Mouse (Mus musculus) CH12.LX (cell line): ENCODE measurements around the gene Ermap. TPM values are rescaled to one million over a fixed set of nuclear protein-coding genes. Genes with fewer than 3 reads are reported as not detected.

Experiments
- DNase-seq: peaks from one replicate; pipeline ENCODE4 v3.0.0-alpha.2; 2013; ENCODE audit errors: extremely low read depth
- H3K27ac ChIP-seq: 2 replicates; pipeline ENCODE4 v1.5.1; 2012; ENCODE audit warnings: low read depth, mild to moderate bottlenecking, control low read depth, moderate library complexity; ENCODE audit not compliant: insufficient read depth
- H3K27me3 ChIP-seq: replicated peaks from 2 replicates; pipeline ENCODE3; 2012; ENCODE audit warnings: inconsistent platforms
- H3K36me3 ChIP-seq, 2 experiments: replicated peaks in 1 of 2; 2 replicates each; pipeline versions ENCODE3 to v1.6.1; 2012; ENCODE audit warnings: inconsistent platforms in 1 of 2, low read length in 1 of 2, mild to moderate bottlenecking in 1 of 2, mixed read lengths in 1 of 2, moderate library complexity in 1 of 2; ENCODE audit not compliant: control insufficient read depth in 1 of 2, insufficient read depth in 1 of 2
- H3K4me1 ChIP-seq, 2 experiments: 2 replicates each; pipeline ENCODE4 v1.6.1; 2012; ENCODE audit warnings: inconsistent platforms in 1 of 2, moderate library complexity in 1 of 2; ENCODE audit not compliant: insufficient read depth in 2 of 2, control insufficient read depth in 1 of 2
- H3K4me2 ChIP-seq: 2 replicates; pipeline ENCODE4 v1.6.1; 2012; ENCODE audit warnings: low read depth, mild to moderate bottlenecking, control low read depth; ENCODE audit not compliant: poor library complexity, insufficient read depth, severe bottlenecking
- H3K4me3 ChIP-seq, 3 experiments: fragments of 150-350 bp in 1 of 3; sonication (generic) in 1 of 3; replicated peaks in 1 of 3; 2 replicates each; pipeline versions ENCODE3 to v1.5.1; 2011 to 2012; ENCODE audit warnings: low read depth in 2 of 3, low read length in 2 of 3, mild to moderate bottlenecking in 2 of 3, moderate library complexity in 2 of 3, control low read depth in 1 of 3, improper control_type of control experiment in 1 of 3, inconsistent platforms in 1 of 3, mixed read lengths in 1 of 3; ENCODE audit not compliant: poor library complexity in 1 of 3
- H3K79me2 ChIP-seq: replicated peaks from 2 replicates; pipeline ENCODE4 v1.6.1; 2012; ENCODE audit warnings: mild to moderate bottlenecking, moderate library complexity; ENCODE audit not compliant: control insufficient read depth, poor library complexity, insufficient read depth, severe bottlenecking; ENCODE audit errors: extremely low read depth
- H3K9ac ChIP-seq: 2 replicates; pipeline ENCODE4 v1.6.1; 2012; ENCODE audit warnings: low read depth, mild to moderate bottlenecking, control low read depth, moderate library complexity; ENCODE audit not compliant: insufficient read depth
- H3K9me3 ChIP-seq: replicated peaks from 2 replicates; pipeline ENCODE3; 2012; ENCODE audit warnings: low read length, inconsistent platforms, mixed read lengths
- BHLHE40 ChIP-seq: IDR thresholded peaks from 2 replicates; pipeline ENCODE4 v1.6.1; 2011; ENCODE audit warnings: mild to moderate bottlenecking, low read depth, low read length, improper control_type of control experiment
- CHD2 ChIP-seq: IDR thresholded peaks from 2 replicates; pipeline ENCODE4 v1.6.1; 2011; ENCODE audit warnings: low read length, improper control_type of control experiment
- CTCF ChIP-seq, 2 experiments: IDR thresholded peaks in 1 of 2; conservative IDR thresholded peaks in 1 of 2; 2 replicates each; pipeline ENCODE4 v1.5.1; 2011 to 2012; ENCODE audit warnings: low read depth in 2 of 2, low read length in 2 of 2, improper control_type of control experiment in 1 of 2, inconsistent platforms in 1 of 2, mild to moderate bottlenecking in 1 of 2, moderate library complexity in 1 of 2
- E2F4 ChIP-seq: IDR thresholded peaks from 2 replicates; pipeline ENCODE4 v1.6.1; 2011; ENCODE audit warnings: low read depth, low read length, improper control_type of control experiment; ENCODE audit not compliant: insufficient replicate concordance
- EP300 ChIP-seq: IDR thresholded peaks from 2 replicates; pipeline ENCODE4 v1.6.1; 2011; ENCODE audit warnings: low read length, improper control_type of control experiment
- ETS1 ChIP-seq: conservative IDR thresholded peaks from 2 replicates; pipeline ENCODE4 v1.6.1; 2012; ENCODE audit warnings: low read depth, mild to moderate bottlenecking, inconsistent platforms, low read length, improper control_type of control experiment, moderate library complexity
- HCFC1 ChIP-seq: IDR thresholded peaks from 2 replicates; pipeline ENCODE4 v1.6.1; 2012; ENCODE audit warnings: low read depth, mild to moderate bottlenecking, inconsistent platforms, low read length, improper control_type of control experiment
- IRF4 ChIP-seq: IDR thresholded peaks from 2 replicates; pipeline ENCODE4 v1.6.1; 2014; ENCODE audit warnings: low read depth, mild to moderate bottlenecking, inconsistent platforms, low read length, improper control_type of control experiment
- JUN ChIP-seq: IDR thresholded peaks from 2 replicates; pipeline ENCODE4 v1.6.1; 2011; ENCODE audit warnings: low read depth, mild to moderate bottlenecking, low read length, improper control_type of control experiment, moderate library complexity; ENCODE audit not compliant: insufficient read depth
- KAT2A ChIP-seq: IDR thresholded peaks from 2 replicates; pipeline ENCODE4 v1.6.1; 2012; ENCODE audit warnings: low read length, improper control_type of control experiment, inconsistent platforms; ENCODE audit not compliant: insufficient replicate concordance
- MAFK ChIP-seq: IDR thresholded peaks from 2 replicates; pipeline ENCODE4 v1.6.1; 2011; ENCODE audit warnings: low read length, improper control_type of control experiment; ENCODE audit not compliant: insufficient replicate concordance
- MAX ChIP-seq: IDR thresholded peaks from 2 replicates; pipeline ENCODE4 v1.6.1; 2011; ENCODE audit warnings: low read length, improper control_type of control experiment
- MAZ ChIP-seq: IDR thresholded peaks from 2 replicates; pipeline ENCODE4 v1.6.1; 2012; ENCODE audit warnings: low read depth, mild to moderate bottlenecking, inconsistent platforms, low read length, improper control_type of control experiment, moderate library complexity
- MXI1 ChIP-seq: IDR thresholded peaks from 2 replicates; pipeline ENCODE4 v1.6.1; 2011; ENCODE audit warnings: mild to moderate bottlenecking, low read depth, low read length, improper control_type of control experiment
- MYC ChIP-seq: IDR thresholded peaks from 2 replicates; pipeline ENCODE4 v1.6.1; 2011; ENCODE audit warnings: low read depth, mild to moderate bottlenecking, improper control_type of control experiment, low read length
- NELFE ChIP-seq: IDR thresholded peaks from 2 replicates; pipeline ENCODE4 v1.6.1; 2011; ENCODE audit warnings: low read depth, low read length, improper control_type of control experiment
- NRF1 ChIP-seq: IDR thresholded peaks from 2 replicates; pipeline ENCODE4 v1.6.1; 2014; ENCODE audit warnings: low read depth, mild to moderate bottlenecking, inconsistent platforms, low read length, improper control_type of control experiment, moderate library complexity
- POLR2A ChIP-seq: IDR thresholded peaks from 2 replicates; pipeline ENCODE4 v1.6.1; 2011; ENCODE audit warnings: low read depth, mild to moderate bottlenecking, improper control_type of control experiment, low read length
- POLR2AphosphoS2 ChIP-seq: IDR thresholded peaks from 2 replicates; pipeline ENCODE4 v1.6.1; 2011; ENCODE audit warnings: low read depth, low read length, improper control_type of control experiment
- RAD21 ChIP-seq: IDR thresholded peaks from 2 replicates; pipeline ENCODE4 v1.6.1; 2011; ENCODE audit warnings: low read depth, mild to moderate bottlenecking, low read length, improper control_type of control experiment, moderate library complexity
- RCOR1 ChIP-seq: conservative IDR thresholded peaks from 2 replicates; pipeline ENCODE4 v1.6.1; 2012; ENCODE audit warnings: low read depth, mild to moderate bottlenecking, inconsistent platforms, low read length, improper control_type of control experiment
- SIN3A ChIP-seq: IDR thresholded peaks from 2 replicates; pipeline ENCODE4 v1.6.1; 2012; ENCODE audit warnings: low read length, improper control_type of control experiment, inconsistent platforms
- SMC3 ChIP-seq: IDR thresholded peaks from 2 replicates; pipeline ENCODE4 v1.6.1; 2011; ENCODE audit warnings: low read depth, low read length, improper control_type of control experiment
- TBP ChIP-seq: conservative IDR thresholded peaks from 2 replicates; pipeline ENCODE4 v1.6.1; 2011; ENCODE audit warnings: low read depth, low read length, improper control_type of control experiment
- TCF12 ChIP-seq: IDR thresholded peaks from 2 replicates; pipeline ENCODE4 v1.6.1; 2014; ENCODE audit warnings: low read depth, mild to moderate bottlenecking, inconsistent platforms, low read length, improper control_type of control experiment
- UBTF ChIP-seq: IDR thresholded peaks from 2 replicates; pipeline ENCODE4 v1.6.1; 2012; ENCODE audit warnings: low read depth, mild to moderate bottlenecking, inconsistent platforms, low read length, improper control_type of control experiment, moderate library complexity
- USF1 ChIP-seq: IDR thresholded peaks from 2 replicates; pipeline ENCODE4 v1.6.1; 2014; ENCODE audit warnings: low read depth, mild to moderate bottlenecking, inconsistent platforms, low read length, improper control_type of control experiment
- USF2 ChIP-seq: conservative IDR thresholded peaks from 2 replicates; pipeline ENCODE4 v1.6.1; 2011; ENCODE audit warnings: low read depth, low read length, improper control_type of control experiment
- ZC3H11A ChIP-seq: IDR thresholded peaks from 2 replicates; pipeline ENCODE4 v1.6.1; 2012; ENCODE audit warnings: low read depth, mild to moderate bottlenecking, inconsistent platforms, low read length, improper control_type of control experiment
- ZMIZ1 ChIP-seq: IDR thresholded peaks from 2 replicates; pipeline ENCODE4 v1.6.1; 2012; ENCODE audit warnings: low read depth, mild to moderate bottlenecking, inconsistent platforms, low read length, improper control_type of control experiment
- ZNF384 ChIP-seq: IDR thresholded peaks from 2 replicates; pipeline ENCODE4 v1.6.1; 2012; ENCODE audit warnings: low read depth, low read length, improper control_type of control experiment, inconsistent platforms
- dilution Hi-C: fragments of 300-500 bp; cut with MboI; formaldehyde crosslinking; loops from 2 replicates; pipeline ENCODE4 v1.14.3; 2020; ENCODE audit warnings: low sequenced_read_pairs; ENCODE audit not compliant: extremely low pct_unique_long_range_greater_than_20kb, extremely low pct_ligation_motif_present
- in situ Hi-C: fragments of 300-500 bp; cut with MboI; formaldehyde crosslinking; loops from 3 replicates; pipeline ENCODE4 v1.14.3; 2019; ENCODE audit warnings: low sequenced_read_pairs, low pct_ligation_motif_present, low pct_unique_long_range_greater_than_20kb, mixed read lengths
- polyA plus RNA-seq: library from polyadenylated mRNA; unstranded; fragments of >175 nt; gene quantifications from 2 replicates; pipeline ENCODE4 v1.2.1, GENCODE M21; 2012; ENCODE audit warnings: low read depth; ENCODE audit not compliant: insufficient read length
- total RNA-seq, 2 experiments: library from RNA; depleted of rRNA; stranded (reverse); fragments of 300-350 nt in 1 of 2; fragments of >200 nt in 1 of 2; gene quantifications; 2 replicates each; pipeline ENCODE4 v1.2.3; 2012 to 2014

Ermap gene
- total and polyA plus RNA-seq, 3 experiments = not detected

- in situ Hi-C loops = loop anchor here (5.0 to 10.0 kb wide), 3 partner anchors 34 to 518 kb away; partner anchors contain the start of gene Olfr62
- dilution Hi-C loops = no loop called here
- Histone ChIP-seq H3K36me3 (peaks cover 15 to 34% of the 10 kb centered on the region in 2 experiments), H3K4me1 (peaks cover 0 to 12% of the 10 kb centered on the region in 2 experiments; a peak in 3 of 4 replicates), H3K9me3 (no peaks in the 10 kb centered on the region), H3K4me2 (peak overlapping the region; percentile 88), H3K79me2 (no peaks in the 10 kb centered on the region), H3K27ac (no peak overlapping the region), H3K4me3 (peak overlapping the region; percentile 72 to 99 (median 95)), H3K9ac (peak overlapping the region; percentile 55), H3K27me3 (peaks cover 10% of the 10 kb centered on the region)
- DNase-seq = no peak
- no peak for TF ChIP-seq UBTF
- TF ChIP-seq BHLHE40 = peak; percentile 59
- no peak for TF ChIP-seq ETS1
- no peak for TF ChIP-seq POLR2A
- no peak for TF ChIP-seq TBP
- no peak for TF ChIP-seq USF1
- TF ChIP-seq RCOR1 = no peak
- TF ChIP-seq E2F4 = no peak
Measured at GRCm38 (mm10) chr4:119172919-119173650, 16.7 kb downstream of the Ermap start.

DNA sequence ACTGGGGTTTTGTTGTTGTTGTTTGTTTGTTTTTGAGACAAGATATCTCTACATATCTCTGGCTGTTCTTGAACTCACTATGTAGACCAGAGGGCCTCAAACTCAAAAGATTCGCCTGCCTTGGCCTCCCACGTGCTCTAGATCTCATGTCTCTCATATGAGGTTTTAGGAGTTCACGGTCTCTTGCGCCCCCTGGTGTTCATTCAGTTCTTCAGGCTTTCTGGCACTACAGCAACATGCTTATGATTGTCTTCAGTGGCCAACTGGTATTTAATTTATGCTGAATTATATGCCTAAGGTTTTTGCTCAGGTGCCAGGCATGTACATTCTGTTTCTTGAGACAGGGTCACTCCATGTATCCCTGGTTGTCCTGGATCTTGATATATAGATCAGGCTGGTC lies 22.1 kb downstream of the Ermap start:
- peaks cover 15 to 35% of the 10 kb centered on the region in 2 experiments for H3K36me3 ChIP-seq
- H3K9me3 ChIP-seq = no peaks in the 10 kb centered on the region
- no peak overlapping the region for H3K4me2 ChIP-seq
- in situ Hi-C loops = no loop called here
- DNase-seq = peak; percentile 92
- dilution Hi-C loops = no loop called here
- no peaks in the 10 kb centered on the region for H3K79me2 ChIP-seq
- H3K27me3 ChIP-seq = no peaks in the 10 kb centered on the region
- H3K9ac ChIP-seq = no peak overlapping the region
- H3K27ac ChIP-seq = no peak overlapping the region
- TF ChIP-seq ETS1 = no peak
- TF ChIP-seq SMC3 = peak; percentile 98
- no peak for TF ChIP-seq ZMIZ1
- no peak for TF ChIP-seq TBP
- TF ChIP-seq MXI1 = peak; percentile 64; the same call in 1 of the 2 replicates
- TF ChIP-seq UBTF = no peak
- TF ChIP-seq RAD21 = peak; percentile 93
- peak; percentile 75 to 94 for TF ChIP-seq CTCF (conservative IDR thresholded peaks at IDR 0.05 in 1 of 2, IDR thresholded peaks at IDR 0.05 in 1 of 2; ENCODE audit: low read depth in 2 of 2, low read length in 2 of 2)
- TF ChIP-seq POLR2A = no peak
- TF ChIP-seq HCFC1 = no peak
- TF ChIP-seq KAT2A = no peak
- TF ChIP-seq ZNF384 = no peak
- no peak for TF ChIP-seq TCF12
- TF ChIP-seq MAZ = no peak
- peak; percentile 54; the same call in 1 of the 2 replicates for TF ChIP-seq BHLHE40
- TF ChIP-seq ZC3H11A = peak; percentile 86
- no peak for TF ChIP-seq POLR2AphosphoS2
- TF ChIP-seq USF2 = no peak
- no peak; the same call in 1 of the 2 replicates for TF ChIP-seq USF1
- no peak for TF ChIP-seq SIN3A
- no peak for TF ChIP-seq CHD2
- TF ChIP-seq NRF1 = no peak
- no peak for TF ChIP-seq MAFK
- no peak for TF ChIP-seq IRF4
- TF ChIP-seq EP300 = no peak
- no peak for TF ChIP-seq JUN
- TF ChIP-seq MYC = peak; percentile 99
- peak; percentile 98 for TF ChIP-seq MAX
- TF ChIP-seq NELFE = no peak
- no peak overlapping the region for H3K4me3 ChIP-seq
- H3K4me1 ChIP-seq = peaks cover 0 to 1% of the 10 kb centered on the region in 2 experiments; a peak in 2 of 4 replicates
